Mouse (Mus musculus) liver, adult 2 months (tissue): ENCODE measurements around the gene Satb2.

Experiments used
- CTCF ChIP-seq: fragments of 200-500 bp; IDR thresholded peaks from 2 replicates; pipeline ENCODE4 v1.5.1; 2011; ENCODE audit warnings: low read depth, low read length, control low read depth
- POLR2A ChIP-seq: fragments of 200-500 bp; IDR thresholded peaks from 2 replicates; pipeline ENCODE4 v1.6.1; 2011; ENCODE audit warnings: low read length, control low read depth; ENCODE audit not compliant: insufficient read depth; ENCODE audit errors: extremely low read depth

DNA sequence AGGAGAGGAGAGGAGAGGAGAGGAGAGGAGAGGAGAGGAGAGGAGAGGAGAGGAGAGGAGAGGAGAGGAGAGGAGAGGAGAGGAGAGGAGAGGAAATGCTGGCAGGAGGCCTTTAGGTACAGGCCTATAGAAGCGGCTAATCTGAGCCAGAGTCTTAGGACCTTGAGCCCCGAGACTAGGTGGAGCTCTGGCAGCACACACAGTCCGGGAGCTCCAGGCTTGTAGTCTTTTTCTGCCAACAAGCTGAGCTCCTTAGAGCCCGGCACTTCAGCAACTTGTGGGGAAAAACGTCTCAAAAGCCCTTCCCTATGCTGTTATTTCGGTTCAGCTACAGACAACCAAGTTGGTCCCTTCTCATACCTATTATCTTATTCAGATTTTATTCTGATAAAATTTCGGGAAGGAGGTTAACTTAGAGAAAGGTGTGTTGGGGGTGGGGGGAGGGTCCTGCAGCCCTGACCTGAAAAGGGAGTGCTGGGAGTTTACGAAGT, 4.7 kb upstream of the Satb2 start:
- TF ChIP-seq CTCF = no peak
- TF ChIP-seq POLR2A = no peak
